Mouse (Mus musculus): ENCODE results near the gene Mrtfa. TPM values are rescaled to one million over a fixed set of nuclear protein-coding genes. Genes with fewer than 3 reads are reported as not detected.

Gene Mrtfa
- polyA plus RNA-seq, 1 experiment from 2014 or later = 23.8 TPM

GRCm38 (mm10) chr15:81118226-81118625 is 72.3 kb downstream of the Mrtfa start:
- H3K4me3 ChIP-seq (ENCODE audit: low read depth, low read length) = no peak overlapping the region
- no peak overlapping the region for H3K27ac ChIP-seq (ENCODE audit: low read depth, low read length)
- no peak for DNase-seq (ENCODE audit: low spot score)
- no peaks in the 10 kb centered on the region for H3K9me3 ChIP-seq (ENCODE audit: control insufficient read depth, low read length)
- H3K27me3 ChIP-seq (ENCODE audit: control insufficient read depth, insufficient read depth, low read length) = no peaks in the 10 kb centered on the region
- WGBS = 86% methylated on average over 4 of the region's 4 CpGs
- no peak overlapping the region for H3K4me2 ChIP-seq (ENCODE audit: low read depth)
- no peak overlapping the region for H3K9ac ChIP-seq (ENCODE audit: low read length)
- peaks cover 10% of the 10 kb centered on the region for H3K4me1 ChIP-seq (ENCODE audit: control insufficient read depth, insufficient read depth, low read length)
- ATAC-seq (ENCODE audit: insufficient read depth, low FRiP score, low TSS enrichment) = no peak
- no peaks in the 10 kb centered on the region for H3K36me3 ChIP-seq (ENCODE audit: control insufficient read depth, insufficient read depth, low read length)

DNA sequence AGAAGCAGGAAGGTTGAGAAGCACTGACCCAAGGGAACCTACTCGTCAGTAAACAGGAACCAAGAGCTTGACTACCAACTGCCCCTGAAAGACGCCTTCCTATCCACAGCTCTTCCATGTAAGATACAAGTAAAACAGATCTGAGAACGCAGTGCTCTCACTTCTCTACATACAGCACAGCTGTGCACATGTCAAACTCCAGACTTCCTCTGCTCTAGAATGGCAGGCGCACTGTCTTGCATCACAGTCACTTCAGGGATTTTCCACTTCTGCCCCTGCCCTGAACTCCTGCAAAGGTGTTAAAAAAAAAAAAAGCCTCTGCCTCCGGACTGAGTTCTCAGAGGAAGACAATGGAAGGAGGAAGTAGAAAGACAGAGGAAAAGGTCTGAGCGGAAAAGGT is 78.0 kb downstream of the Mrtfa start:
- H3K27me3 ChIP-seq (ENCODE audit: control insufficient read depth, insufficient read depth, low read length) = no peaks in the 10 kb centered on the region
- no peaks in the 10 kb centered on the region for H3K36me3 ChIP-seq (ENCODE audit: control insufficient read depth, insufficient read depth, low read length)
- H3K4me3 ChIP-seq (ENCODE audit: low read depth, low read length) = no peak overlapping the region
- H3K9ac ChIP-seq (ENCODE audit: low read length) = no peak overlapping the region
- H3K27ac ChIP-seq (ENCODE audit: low read depth, low read length) = no peak overlapping the region
- no peak for DNase-seq (ENCODE audit: low spot score)
- H3K4me2 ChIP-seq (ENCODE audit: low read depth) = no peak overlapping the region
- H3K9me3 ChIP-seq (ENCODE audit: control insufficient read depth, low read length) = no peaks in the 10 kb centered on the region
- WGBS = 78% methylated on average over 6 of the region's 6 CpGs
- no peak for ATAC-seq (ENCODE audit: insufficient read depth, low FRiP score, low TSS enrichment)
- H3K4me1 ChIP-seq (ENCODE audit: control insufficient read depth, insufficient read depth, low read length) = no peaks in the 10 kb centered on the region

- Histone ChIP-seq H3K4me1 (ENCODE audit: control insufficient read depth, insufficient read depth, low read length) (no peaks in the 10 kb centered on the region; the same call in 1 of the 2 replicates), H3K9me3 (ENCODE audit: control insufficient read depth, low read length) (no peaks in the 10 kb centered on the region), H3K36me3 (ENCODE audit: control insufficient read depth, insufficient read depth, low read length) (no peaks in the 10 kb centered on the region), H3K4me3 (ENCODE audit: low read depth, low read length) (no peak overlapping the region), H3K27me3 (ENCODE audit: control insufficient read depth, insufficient read depth, low read length) (no peaks in the 10 kb centered on the region), H3K9ac (ENCODE audit: low read length) (no peak overlapping the region), H3K27ac (ENCODE audit: low read depth, low read length) (no peak overlapping the region), H3K4me2 (ENCODE audit: low read depth) (no peak overlapping the region)
- ATAC-seq (ENCODE audit: insufficient read depth, low FRiP score, low TSS enrichment) (no peak), DNase-seq (ENCODE audit: low spot score) (no peak)
- whole genome bisulfite sequencing = 83% methylated on average over 3 of the region's 3 CpGs
These were observed 80.2 kb downstream of the Mrtfa start for GRCm38 (mm10) chr15:81110315-81110714.

DNA sequence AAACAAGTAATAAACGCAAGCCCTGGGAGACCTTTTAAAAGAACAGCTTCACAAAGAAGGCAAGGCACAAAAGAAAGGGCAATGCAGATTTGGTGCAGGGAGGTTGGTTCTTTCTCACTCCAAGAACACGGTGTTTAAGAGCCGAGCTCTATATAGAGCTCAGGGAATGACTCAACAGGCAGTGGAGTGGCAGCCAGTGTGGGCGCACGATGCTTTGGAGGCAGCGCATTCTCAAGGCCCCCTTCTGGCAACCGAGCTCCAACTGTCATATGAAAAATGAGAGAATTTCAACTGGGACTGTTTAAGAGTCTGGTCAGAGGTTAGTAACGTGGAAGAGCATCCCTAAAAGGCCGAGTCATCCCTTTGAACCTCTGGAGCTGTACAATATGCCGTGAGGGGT is 84.6 kb downstream of the Mrtfa start:
- ATAC-seq (ENCODE audit: insufficient read depth, low FRiP score, low TSS enrichment) (no peak), DNase-seq (ENCODE audit: low spot score) (no peak)
- no peak overlapping the region for H3K4me3 ChIP-seq (ENCODE audit: low read depth, low read length)
- no peak overlapping the region for H3K27ac ChIP-seq (ENCODE audit: low read depth, low read length)
- WGBS = 28% methylated on average over 10 of the region's 10 CpGs
- no peak overlapping the region for H3K4me2 ChIP-seq (ENCODE audit: low read depth)
- no peak overlapping the region for H3K9ac ChIP-seq (ENCODE audit: low read length)
- no peaks in the 10 kb centered on the region for H3K9me3 ChIP-seq (ENCODE audit: control insufficient read depth, low read length)
- peaks cover 3% of the 10 kb centered on the region; the same call in 1 of the 2 replicates for H3K4me1 ChIP-seq (ENCODE audit: control insufficient read depth, insufficient read depth, low read length)
- no peaks in the 10 kb centered on the region for H3K36me3 ChIP-seq (ENCODE audit: control insufficient read depth, insufficient read depth, low read length)
- no peaks in the 10 kb centered on the region for H3K27me3 ChIP-seq (ENCODE audit: control insufficient read depth, insufficient read depth, low read length)

- no peak overlapping the region for H3K4me2 ChIP-seq (ENCODE audit: low read depth)
These were observed 85.8 kb downstream of the Mrtfa start for GRCm38 (mm10) chr15:81104585-81105259.

DNA sequence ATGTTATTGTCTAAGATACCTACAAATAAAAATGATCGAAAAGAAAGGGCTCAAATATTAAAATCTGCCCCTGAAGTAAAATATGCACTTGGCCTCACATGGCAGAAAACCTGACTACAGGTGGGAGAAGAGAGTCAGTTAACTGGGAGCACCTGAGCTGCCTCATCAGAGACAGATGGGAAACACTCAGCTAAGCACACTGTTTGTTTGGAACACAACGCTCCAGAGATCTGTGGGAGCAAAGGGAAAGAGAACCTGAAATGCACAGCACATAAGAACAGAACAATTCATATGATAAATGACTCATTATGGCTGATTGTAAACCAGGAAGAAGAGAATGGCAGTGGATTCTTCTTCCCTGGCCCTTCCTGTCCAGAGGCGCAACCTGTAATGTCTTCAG is 87.1 kb downstream of the Mrtfa start:
- Histone ChIP-seq H3K4me2 (ENCODE audit: low read depth) (no peak overlapping the region), H3K9me3 (ENCODE audit: control insufficient read depth, low read length) (no peaks in the 10 kb centered on the region), H3K4me3 (ENCODE audit: low read depth, low read length) (no peak overlapping the region), H3K36me3 (ENCODE audit: control insufficient read depth, insufficient read depth, low read length) (no peaks in the 10 kb centered on the region), H3K27me3 (ENCODE audit: control insufficient read depth, insufficient read depth, low read length) (no peaks in the 10 kb centered on the region), H3K4me1 (ENCODE audit: control insufficient read depth, insufficient read depth, low read length) (peaks cover 3% of the 10 kb centered on the region; the same call in 1 of the 2 replicates), H3K9ac (ENCODE audit: low read length) (no peak overlapping the region), H3K27ac (ENCODE audit: low read depth, low read length) (no peak overlapping the region)
- ATAC-seq (ENCODE audit: insufficient read depth, low FRiP score, low TSS enrichment) = no peak
- DNase-seq (ENCODE audit: low spot score) = no peak
- WGBS = 80% methylated on average over 3 of the region's 3 CpGs

More at GRCm38 (mm10) chr15:81104585-81105259, 85.8 kb downstream of the Mrtfa start:
- WGBS = 50% methylated on average over 13 of the region's 13 CpGs
- H3K36me3 ChIP-seq (ENCODE audit: control insufficient read depth, insufficient read depth, low read length) = no peaks in the 10 kb centered on the region
- no peak for DNase-seq (ENCODE audit: low spot score)
- no peak overlapping the region for H3K27ac ChIP-seq (ENCODE audit: low read depth, low read length)
- H3K4me1 ChIP-seq (ENCODE audit: control insufficient read depth, insufficient read depth, low read length) = peaks cover 3% of the 10 kb centered on the region; the same call in 1 of the 2 replicates
- H3K27me3 ChIP-seq (ENCODE audit: control insufficient read depth, insufficient read depth, low read length) = no peaks in the 10 kb centered on the region
- no peak overlapping the region for H3K4me3 ChIP-seq (ENCODE audit: low read depth, low read length)
- H3K9ac ChIP-seq (ENCODE audit: low read length) = no peak overlapping the region
- no peak for ATAC-seq (ENCODE audit: insufficient read depth, low FRiP score, low TSS enrichment)
- no peaks in the 10 kb centered on the region for H3K9me3 ChIP-seq (ENCODE audit: control insufficient read depth, low read length)

GRCm38 (mm10) chr15:81102274-81102879 is 88.2 kb downstream of the Mrtfa start:
- no peak overlapping the region for H3K4me2 ChIP-seq (ENCODE audit: low read depth)
- H3K9ac ChIP-seq (ENCODE audit: low read length) = no peak overlapping the region
- peaks cover 3% of the 10 kb centered on the region; the same call in 1 of the 2 replicates for H3K4me1 ChIP-seq (ENCODE audit: control insufficient read depth, insufficient read depth, low read length)
- DNase-seq (ENCODE audit: low spot score) (no peak), ATAC-seq (ENCODE audit: insufficient read depth, low FRiP score, low TSS enrichment) (no peak)
- no peak overlapping the region for H3K4me3 ChIP-seq (ENCODE audit: low read depth, low read length)
- WGBS = 80% methylated on average over 13 of the region's 13 CpGs
- H3K27ac ChIP-seq (ENCODE audit: low read depth, low read length) = no peak overlapping the region
- no peaks in the 10 kb centered on the region for H3K9me3 ChIP-seq (ENCODE audit: control insufficient read depth, low read length)
- H3K27me3 ChIP-seq (ENCODE audit: control insufficient read depth, insufficient read depth, low read length) = no peaks in the 10 kb centered on the region
- no peaks in the 10 kb centered on the region for H3K36me3 ChIP-seq (ENCODE audit: control insufficient read depth, insufficient read depth, low read length)

- Histone ChIP-seq H3K4me1 (ENCODE audit: control insufficient read depth, insufficient read depth, low read length) (peaks cover 3% of the 10 kb centered on the region; the same call in 1 of the 2 replicates), H3K27me3 (ENCODE audit: control insufficient read depth, insufficient read depth, low read length) (no peaks in the 10 kb centered on the region), H3K4me2 (ENCODE audit: low read depth) (no peak overlapping the region), H3K4me3 (ENCODE audit: low read depth, low read length) (no peak overlapping the region), H3K9ac (ENCODE audit: low read length) (no peak overlapping the region), H3K9me3 (ENCODE audit: control insufficient read depth, low read length) (no peaks in the 10 kb centered on the region), H3K27ac (ENCODE audit: low read depth, low read length) (no peak overlapping the region), H3K36me3 (ENCODE audit: control insufficient read depth, insufficient read depth, low read length) (no peaks in the 10 kb centered on the region)
- ATAC-seq (ENCODE audit: insufficient read depth, low FRiP score, low TSS enrichment) (no peak), DNase-seq (ENCODE audit: low spot score) (no peak)
- WGBS = 80% methylated on average over 5 of the region's 5 CpGs
These were observed 89.2 kb downstream of the Mrtfa start for GRCm38 (mm10) chr15:81101316-81101715.

GRCm38 (mm10) chr15:81099269-81099668 is 91.3 kb downstream of the Mrtfa start:
- H3K36me3 ChIP-seq (ENCODE audit: control insufficient read depth, insufficient read depth, low read length) = no peaks in the 10 kb centered on the region
- no peak overlapping the region for H3K27ac ChIP-seq (ENCODE audit: low read depth, low read length)
- H3K4me2 ChIP-seq (ENCODE audit: low read depth) = no peak overlapping the region
- H3K4me3 ChIP-seq (ENCODE audit: low read depth, low read length) = no peak overlapping the region
- no peaks in the 10 kb centered on the region for H3K4me1 ChIP-seq (ENCODE audit: control insufficient read depth, insufficient read depth, low read length)
- 88% methylated on average over 11 of the region's 11 CpGs for WGBS
- H3K9me3 ChIP-seq (ENCODE audit: control insufficient read depth, low read length) = no peaks in the 10 kb centered on the region
- no peak overlapping the region for H3K9ac ChIP-seq (ENCODE audit: low read length)
- no peaks in the 10 kb centered on the region for H3K27me3 ChIP-seq (ENCODE audit: control insufficient read depth, insufficient read depth, low read length)
- DNase-seq (ENCODE audit: low spot score) (no peak), ATAC-seq (ENCODE audit: insufficient read depth, low FRiP score, low TSS enrichment) (no peak)

Measured in neural tube, embryonic 11.5 days (tissue).